Mouse (Mus musculus) MN1 (cell line): Measurements from ENCODE around the gene Siah1b.

Experiments
- DNase-seq: peaks from one replicate; pipeline ENCODE4 v3.0.0-alpha.2; 2016; ENCODE audit warnings: low spot score

Gene Siah1b

GRCm38 (mm10) chrX:164032526-164032925 lies 43.8 kb downstream of the Siah1b start:
- DNase-seq, result no peak

- peak; percentile 21 for DNase-seq
These were observed 48.5 kb downstream of the Siah1b start, which contains the start of gene Car5b for GRCm38 (mm10) chrX:164027607-164028289. Car5b (minus strand) TSS chrX:164027997.
